Mouse (Mus musculus) midbrain, embryonic 11.5 days (tissue): ENCODE data around the gene Usp16. TPM values are rescaled to one million over a fixed set of nuclear protein-coding genes. Genes with fewer than 3 reads are reported as not detected.

Source experiments
- ATAC-seq: fragments of 200-750 bp; cut with Nextera tagmentation; 2 replicates; pipeline ENCODE4 v1.8.0; 2017; ENCODE audit warnings: moderate TSS enrichment, moderate library complexity; ENCODE audit not compliant: low FRiP score
- DNase-seq: peaks from one replicate; pipeline ENCODE4 v3.0.0; 2015; ENCODE audit warnings: low spot score; ENCODE audit errors: missing footprints
- H3K27ac ChIP-seq: fragments of 300-500 bp; sonication (generic); 2 replicates; pipeline ENCODE4 v1.5.1; 2014; ENCODE audit warnings: low read depth, low read length
- H3K27me3 ChIP-seq: fragments of 300-500 bp; sonication (generic); 2 replicates; pipeline ENCODE4 v1.6.1; 2014; ENCODE audit warnings: mild to moderate bottlenecking, low read length, moderate library complexity, mixed read lengths; ENCODE audit not compliant: control insufficient read depth, insufficient read depth
- H3K36me3 ChIP-seq: fragments of 300-500 bp; sonication (generic); 2 replicates; pipeline ENCODE4 v1.6.1; 2014; ENCODE audit warnings: mild to moderate bottlenecking, low read length, moderate library complexity, mixed read lengths; ENCODE audit not compliant: control insufficient read depth, insufficient read depth
- H3K4me1 ChIP-seq: fragments of 300-500 bp; sonication (generic); 2 replicates; pipeline ENCODE4 v1.6.1; 2014; ENCODE audit warnings: low read length; ENCODE audit not compliant: control insufficient read depth, insufficient read depth
- H3K4me2 ChIP-seq: fragments of 300-500 bp; sonication (generic); 2 replicates; pipeline ENCODE4 v1.6.1; 2014; ENCODE audit warnings: mild to moderate bottlenecking, moderate library complexity
- H3K4me3 ChIP-seq: fragments of 300-500 bp; sonication (generic); 2 replicates; pipeline ENCODE4 v1.5.1; 2014; ENCODE audit warnings: low read depth, low read length
- H3K9ac ChIP-seq: fragments of 300-500 bp; sonication (generic); 2 replicates; pipeline ENCODE4 v1.6.1; 2014; ENCODE audit warnings: low read length
- H3K9me3 ChIP-seq: fragments of 300-500 bp; sonication (generic); 2 replicates; pipeline ENCODE4 v1.6.1; 2016; ENCODE audit warnings: low read length; ENCODE audit not compliant: control insufficient read depth
- WGBS: fragments of 180-500 bp; shearing (Covaris S2); extraction: QIAGEN DNeasy Blood & Tissue Kit; methylation state at CpG from one replicate; pipeline ENCODE4 v1.1.7; 2014; 5-methylcytosine and 5-hydroxymethylcytosine counted together
- polyA plus RNA-seq: library from polyadenylated mRNA; unstranded; fragments of >200 nt; fragmentation: Nextera tagmentation; extraction: Ambion mirVana; gene quantifications from 2 replicates; pipeline ENCODE4 v1.2.1, GENCODE M21; 2014

Usp16 gene
- polyA plus RNA-seq = 43.0 and 50.6 TPM in 2 replicates

DNA sequence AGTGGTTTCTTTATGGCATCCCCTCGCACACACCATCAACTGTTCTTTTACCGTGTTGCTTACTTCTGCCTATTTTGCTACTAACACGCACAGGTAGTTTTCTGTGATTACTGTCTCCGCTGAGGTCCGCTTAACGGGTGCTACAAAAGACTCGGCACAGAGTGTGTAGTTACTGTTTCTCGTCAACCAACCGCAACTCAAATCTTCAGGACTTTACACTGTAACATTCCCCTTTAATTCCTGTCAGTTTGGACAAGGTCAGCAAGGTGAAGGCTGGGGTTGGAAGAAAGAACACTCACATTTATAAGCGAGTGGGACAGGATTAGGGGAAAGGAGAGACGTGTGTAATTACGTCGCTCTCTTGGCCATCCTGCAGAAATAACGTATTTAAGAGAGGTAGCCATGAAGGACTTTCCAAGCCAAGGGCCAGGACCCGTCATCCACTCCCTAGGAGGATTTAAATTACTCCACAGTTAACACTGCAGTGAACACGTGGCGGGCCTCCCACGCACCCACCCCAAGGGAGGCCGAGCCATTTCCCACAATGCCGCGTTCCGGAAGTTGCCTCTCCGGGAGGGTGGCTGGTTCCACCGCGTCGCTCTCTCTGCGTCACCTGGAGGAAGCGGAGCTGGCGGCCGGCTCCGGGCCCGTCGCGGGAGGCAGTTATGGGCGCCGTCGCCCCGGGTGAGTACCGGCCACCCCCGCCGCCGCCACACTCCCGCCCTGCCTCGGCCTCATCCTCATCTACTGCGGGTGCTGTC lies at the start of gene Usp16:
TSS of gene Usp16 (plus strand) at position 285 of the 761 bp plus-strand sequence.
- no peaks in the 10 kb centered on the region for H3K36me3 ChIP-seq
- WGBS = 8% methylated on average over 42 of the region's 45 CpGs
- H3K4me3 ChIP-seq = peak within 1 kb of the TSS; percentile 92
- DNase-seq (peak; percentile 98), ATAC-seq (peak; percentile 98)
- peak within 1 kb of the TSS; percentile 84 for H3K9ac ChIP-seq
- peaks cover 15% of the 10 kb centered on the region for H3K4me1 ChIP-seq
- peak within 1 kb of the TSS; percentile 90 for H3K4me2 ChIP-seq
- H3K27me3 ChIP-seq = no peaks in the 10 kb centered on the region
- no peaks in the 10 kb centered on the region for H3K9me3 ChIP-seq
- H3K27ac ChIP-seq = peak within 1 kb of the TSS; percentile 22; the same call in 1 of the 2 replicates

DNA sequence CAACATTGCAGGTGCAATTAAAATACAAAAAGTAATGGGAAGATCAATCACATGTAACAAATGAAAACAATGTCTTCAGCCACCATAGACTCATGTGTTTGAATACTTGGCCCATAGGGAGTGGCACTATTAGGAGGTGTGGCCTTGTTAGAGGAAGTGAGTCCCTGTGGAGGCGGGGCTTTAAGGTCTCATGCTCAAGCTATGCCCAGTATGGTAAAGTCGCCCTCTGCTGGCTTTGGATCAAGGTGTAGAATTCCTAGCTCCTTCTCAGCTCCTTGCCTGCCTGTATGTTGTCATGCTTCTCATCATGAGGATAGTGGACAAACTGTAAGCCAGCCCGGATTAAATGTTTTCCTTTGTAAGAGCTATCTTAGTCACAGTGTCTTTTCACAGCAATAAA lies 49.5 kb upstream of the Usp16 start:
- WGBS = 94% methylated on average over 3 of the region's 3 CpGs
- Histone ChIP-seq H3K4me2 (no peak overlapping the region), H3K9ac (no peak overlapping the region), H3K4me3 (no peak overlapping the region), H3K27ac (no peak overlapping the region), H3K9me3 (no peaks in the 10 kb centered on the region), H3K36me3 (peaks cover 11% of the 10 kb centered on the region), H3K4me1 (no peaks in the 10 kb centered on the region), H3K27me3 (no peaks in the 10 kb centered on the region)
- ATAC-seq (no peak), DNase-seq (no peak)

DNA sequence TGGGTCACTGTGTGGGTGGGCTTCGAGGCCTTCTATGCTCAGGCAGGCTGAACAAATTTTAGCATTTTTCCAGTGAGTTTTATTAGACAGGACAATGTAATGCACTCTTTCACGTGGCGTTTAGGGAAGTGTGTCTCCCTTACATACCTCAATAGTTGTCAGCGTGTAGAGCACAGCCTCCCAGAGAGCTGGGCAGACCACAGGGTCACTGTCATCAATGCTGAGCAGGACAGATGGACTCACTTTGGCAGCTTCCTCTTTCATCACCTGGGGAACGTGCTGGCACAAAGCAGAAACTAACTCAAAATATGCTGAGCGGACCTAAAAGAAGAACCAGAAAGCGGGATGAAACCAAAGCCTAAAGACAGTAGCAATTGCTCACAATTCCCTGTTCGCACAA lies 33.8 kb upstream of the Usp16 start:
- no peak overlapping the region for H3K27ac ChIP-seq
- DNase-seq (no peak), ATAC-seq (no peak)
- H3K4me3 ChIP-seq = no peak overlapping the region
- H3K9me3 ChIP-seq = peaks cover 6% of the 10 kb centered on the region
- WGBS = 96% methylated on average over 8 of the region's 8 CpGs
- H3K4me2 ChIP-seq = no peak overlapping the region
- H3K4me1 ChIP-seq = no peaks in the 10 kb centered on the region
- H3K27me3 ChIP-seq = no peaks in the 10 kb centered on the region
- peaks cover 45% of the 10 kb centered on the region for H3K36me3 ChIP-seq
- H3K9ac ChIP-seq = no peak overlapping the region

GRCm38 (mm10) chr16:87427516-87427915 lies 27.0 kb upstream of the Usp16 start:
- Histone ChIP-seq H3K36me3 (peaks cover 16% of the 10 kb centered on the region; the same call in 1 of the 2 replicates), H3K4me2 (no peak overlapping the region), H3K4me1 (no peaks in the 10 kb centered on the region), H3K9ac (no peak overlapping the region), H3K9me3 (no peaks in the 10 kb centered on the region), H3K27ac (no peak overlapping the region), H3K4me3 (no peak overlapping the region), H3K27me3 (no peaks in the 10 kb centered on the region)
- WGBS = 93% methylated on average over 8 of the region's 8 CpGs
- ATAC-seq = no peak
- DNase-seq = no peak

- 1% methylated on average over 56 of the region's 56 CpGs for WGBS
- Histone ChIP-seq H3K9ac (peak within 1 kb of the TSS; percentile 80), H3K36me3 (no peaks in the 10 kb centered on the region), H3K27me3 (no peaks in the 10 kb centered on the region), H3K4me2 (peak within 1 kb of the TSS; percentile 78), H3K9me3 (no peaks in the 10 kb centered on the region), H3K4me1 (no peaks in the 10 kb centered on the region), H3K4me3 (peak within 1 kb of the TSS; percentile 86), H3K27ac (no peak within 1 kb of the TSS)
- peak; percentile 100 for ATAC-seq
- DNase-seq = peak; percentile 99
These were observed 22.3 kb upstream of the Usp16 start, which contains the start of gene Ltn1 for GRCm38 (mm10) chr16:87432033-87432814. Ltn1 (minus strand) TSS chr16:87432612.

- no peak overlapping the region for H3K4me3 ChIP-seq
- no peak overlapping the region for H3K9ac ChIP-seq
- WGBS = 96% methylated on average over 7 of the region's 7 CpGs
- H3K27me3 ChIP-seq = no peaks in the 10 kb centered on the region
- no peak overlapping the region for H3K4me2 ChIP-seq
- ATAC-seq = no peak
- no peak overlapping the region for H3K27ac ChIP-seq
- no peaks in the 10 kb centered on the region for H3K4me1 ChIP-seq
- H3K36me3 ChIP-seq = no peaks in the 10 kb centered on the region
- DNase-seq = peak; percentile 83
- no peaks in the 10 kb centered on the region for H3K9me3 ChIP-seq
These were observed 20.2 kb upstream of the Usp16 start for GRCm38 (mm10) chr16:87434266-87434665.

GRCm38 (mm10) chr16:87434946-87435345 lies 19.6 kb upstream of the Usp16 start:
- no peak for DNase-seq
- 84% methylated on average over 6 of the region's 6 CpGs for WGBS
- H3K4me2 ChIP-seq = no peak overlapping the region
- no peak overlapping the region for H3K27ac ChIP-seq
- peaks cover 4% of the 10 kb centered on the region; the same call in 1 of the 2 replicates for H3K4me1 ChIP-seq
- no peaks in the 10 kb centered on the region for H3K9me3 ChIP-seq
- no peaks in the 10 kb centered on the region for H3K27me3 ChIP-seq
- no peaks in the 10 kb centered on the region for H3K36me3 ChIP-seq
- H3K9ac ChIP-seq = no peak overlapping the region
- ATAC-seq = no peak
- H3K4me3 ChIP-seq = no peak overlapping the region

DNA sequence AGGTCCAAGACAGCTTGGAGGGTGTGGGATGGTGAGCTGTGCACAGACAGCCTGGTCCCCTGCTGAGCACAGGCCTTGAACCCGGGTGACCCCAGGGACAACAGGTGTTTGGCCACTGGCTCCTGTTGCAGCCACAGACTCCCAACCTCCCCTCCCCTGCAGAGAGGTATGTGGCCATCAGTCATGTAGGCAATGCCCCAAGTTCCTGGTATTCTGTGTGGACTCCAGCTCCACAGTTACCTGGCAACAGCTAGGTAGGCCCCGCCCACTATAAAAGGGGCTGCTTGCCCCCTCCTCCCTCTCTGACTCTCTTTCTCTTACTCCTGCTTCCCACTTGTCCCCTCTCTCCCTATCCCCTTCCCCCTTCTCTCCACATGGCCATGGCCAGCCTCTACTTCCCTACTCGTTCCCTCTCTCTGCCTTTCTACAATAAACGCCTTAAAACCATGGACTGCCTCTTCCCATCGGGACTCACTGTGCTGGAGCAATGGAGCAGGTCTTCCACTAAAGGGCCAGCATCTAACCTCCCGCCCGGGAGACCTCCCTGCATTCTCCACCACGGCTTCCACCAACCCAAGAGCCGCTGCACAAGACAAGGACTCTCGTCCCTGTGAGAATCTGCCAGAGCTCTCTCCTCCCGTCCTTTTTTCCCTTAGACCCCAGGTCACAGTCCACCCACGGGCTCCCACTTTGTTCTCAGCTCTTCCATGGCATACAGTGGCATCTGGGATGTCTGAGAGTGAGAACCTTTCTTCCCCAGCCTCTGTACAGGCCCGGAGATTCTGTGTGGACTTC lies 18.9 kb upstream of the Usp16 start:
- DNase-seq (no peak), ATAC-seq (no peak)
- Histone ChIP-seq H3K4me2 (no peak overlapping the region), H3K4me1 (peaks cover 4% of the 10 kb centered on the region; the same call in 1 of the 2 replicates), H3K27me3 (no peaks in the 10 kb centered on the region), H3K9ac (no peak overlapping the region), H3K36me3 (no peaks in the 10 kb centered on the region), H3K9me3 (no peaks in the 10 kb centered on the region), H3K4me3 (no peak overlapping the region), H3K27ac (no peak overlapping the region)
- WGBS = 84% methylated on average over 13 of the region's 13 CpGs
